Mouse (Mus musculus) hindbrain, embryonic 16.5 days (tissue): ENCODE results near the gene Stard13. TPM values are rescaled to one million over a fixed set of nuclear protein-coding genes. Genes with fewer than 3 reads are reported as not detected.
A peak's percentile ranks its signal among the peaks of the same experiment; 100 is the strongest.

Experiments
- ATAC-seq: fragments of 200-750 bp; cut with Nextera tagmentation; 2 replicates; pipeline ENCODE4 v1.8.0; 2017; ENCODE audit warnings: moderate TSS enrichment, moderate library complexity
- H3K27ac ChIP-seq: fragments of 300-500 bp; sonication (generic); 2 replicates; pipeline ENCODE4 v1.5.1; 2014; ENCODE audit warnings: low read depth, mild to moderate bottlenecking, control low read depth, low read length, moderate library complexity
- H3K27me3 ChIP-seq: fragments of 300-500 bp; sonication (generic); replicated peaks from 2 replicates; pipeline ENCODE4 v1.6.1; 2014; ENCODE audit warnings: low read length; ENCODE audit not compliant: control insufficient read depth, insufficient read depth
- H3K36me3 ChIP-seq: fragments of 300-500 bp; sonication (generic); 2 replicates; pipeline ENCODE4 v1.6.1; 2014; ENCODE audit warnings: mild to moderate bottlenecking, low read length, moderate library complexity, mixed read lengths; ENCODE audit not compliant: control insufficient read depth, insufficient read depth
- H3K4me1 ChIP-seq: fragments of 300-500 bp; sonication (generic); 2 replicates; pipeline ENCODE4 v1.6.1; 2014; ENCODE audit warnings: low read depth, low read length; ENCODE audit not compliant: control insufficient read depth, insufficient read depth
- H3K4me2 ChIP-seq: fragments of 300-500 bp; sonication (generic); 2 replicates; pipeline ENCODE4 v1.6.1; 2014; ENCODE audit warnings: mild to moderate bottlenecking, low read length, control low read depth, moderate library complexity
- H3K4me3 ChIP-seq: fragments of 300-500 bp; sonication (generic); 2 replicates; pipeline ENCODE4 v1.5.1; 2014; ENCODE audit warnings: mild to moderate bottlenecking, low read length, control low read depth, moderate library complexity
- H3K9ac ChIP-seq: fragments of 300-500 bp; sonication (generic); 2 replicates; pipeline ENCODE4 v1.6.1; 2014; ENCODE audit warnings: low read depth, mild to moderate bottlenecking, control low read depth, low read length, moderate library complexity
- H3K9me3 ChIP-seq: fragments of 300-500 bp; sonication (generic); 2 replicates; pipeline ENCODE4 v1.6.1; 2014; ENCODE audit warnings: mild to moderate bottlenecking, low read length, moderate library complexity; ENCODE audit not compliant: control insufficient read depth
- WGBS: fragments of 180-500 bp; shearing (Covaris S2); extraction: QIAGEN DNeasy Blood & Tissue Kit; methylation state at CpG from one replicate; pipeline ENCODE4 v1.1.7; 2014; 5-methylcytosine and 5-hydroxymethylcytosine counted together
- polyA plus RNA-seq: library from polyadenylated mRNA; unstranded; fragments of >200 nt; fragmentation: Nextera tagmentation; extraction: Ambion mirVana; gene quantifications from 2 replicates; pipeline ENCODE4 v1.2.1, GENCODE M21; 2015

Stard13 gene
- polyA plus RNA-seq, 1 experiment from 2014 or later, result 6.1 TPM

DNA sequence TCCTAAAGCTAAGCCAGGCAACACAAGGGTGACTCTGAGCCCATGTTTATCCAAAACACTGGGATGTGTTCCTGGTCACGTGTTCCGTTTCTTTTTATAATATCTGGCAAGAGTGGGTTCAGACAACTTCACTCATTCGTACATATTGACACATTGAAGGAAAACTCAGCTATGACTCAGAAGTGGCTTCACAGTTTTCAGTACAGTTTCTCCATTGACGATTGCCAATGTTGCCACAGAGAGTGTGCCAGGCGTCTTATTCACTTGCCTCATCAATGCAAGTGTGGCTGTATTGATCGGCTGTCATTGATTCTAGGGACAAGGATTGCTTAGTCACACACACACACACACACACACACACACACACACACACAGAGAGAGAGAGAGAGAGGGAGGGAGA, 187.5 kb downstream of the Stard13 start:
- Histone ChIP-seq H3K4me2 (no peak overlapping the region), H3K4me1 (no peaks in the 10 kb centered on the region), H3K9me3 (no peaks in the 10 kb centered on the region), H3K27me3 (no peaks in the 10 kb centered on the region), H3K36me3 (no peaks in the 10 kb centered on the region), H3K9ac (no peak overlapping the region), H3K27ac (no peak overlapping the region), H3K4me3 (no peak overlapping the region)
- WGBS, result 90% methylated on average over 6 of the region's 6 CpGs
- no peak for ATAC-seq

DNA sequence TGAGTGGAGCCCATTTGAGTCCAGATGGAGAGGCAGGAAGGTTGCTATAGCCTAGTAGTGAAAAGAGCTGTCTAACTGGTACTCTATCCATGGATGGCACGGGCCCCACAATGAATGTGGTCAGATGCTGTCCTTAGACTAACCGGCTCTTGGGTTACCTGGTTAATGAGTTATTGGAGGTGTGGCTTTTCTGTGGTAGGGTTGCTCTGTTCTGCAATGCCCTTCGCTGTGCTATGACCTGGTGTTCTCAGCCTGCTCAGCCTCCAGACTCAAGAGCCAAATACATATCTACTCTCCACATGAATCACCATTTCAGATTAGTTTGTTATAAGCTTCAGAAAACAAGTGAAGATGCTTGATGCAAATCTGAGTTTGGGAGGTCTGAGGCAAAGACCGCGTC, 190.7 kb downstream of the Stard13 start:
- Histone ChIP-seq H3K27me3 (no peaks in the 10 kb centered on the region), H3K4me1 (no peaks in the 10 kb centered on the region), H3K9ac (no peak overlapping the region), H3K27ac (no peak overlapping the region), H3K9me3 (no peaks in the 10 kb centered on the region), H3K4me2 (no peak overlapping the region), H3K4me3 (no peak overlapping the region), H3K36me3 (no peaks in the 10 kb centered on the region)
- 90% methylated on average over 5 of the region's 5 CpGs for WGBS
- no peak for ATAC-seq

DNA sequence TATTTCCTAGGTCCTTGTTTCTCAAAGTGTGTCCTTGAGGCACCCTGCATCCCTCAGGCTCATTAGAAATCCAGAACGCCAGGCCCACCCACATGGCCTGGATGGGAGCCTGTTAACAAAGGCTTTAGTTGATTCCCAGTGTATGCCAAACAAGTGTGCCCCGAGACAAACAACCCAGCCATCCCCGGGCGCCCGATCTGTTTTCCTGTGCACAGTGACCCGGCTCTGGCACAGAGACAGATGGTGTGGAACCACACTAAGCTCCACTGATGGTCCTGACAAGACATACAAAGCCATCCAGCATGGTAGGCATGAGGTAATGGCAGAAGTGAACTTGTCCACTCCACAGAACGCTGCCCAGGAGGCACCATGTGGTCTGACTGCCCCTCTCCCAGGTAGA, 195.8 kb downstream of the Stard13 start:
- Histone ChIP-seq H3K36me3 (no peaks in the 10 kb centered on the region), H3K27me3 (no peaks in the 10 kb centered on the region), H3K9ac (no peak overlapping the region), H3K4me2 (no peak overlapping the region), H3K4me1 (no peaks in the 10 kb centered on the region), H3K9me3 (no peaks in the 10 kb centered on the region), H3K4me3 (no peak overlapping the region), H3K27ac (no peak overlapping the region)
- 60% methylated on average over 7 of the region's 7 CpGs for WGBS
- 0 out of 2 replicates have a peak, but pooled peaks have one; percentile 45 for ATAC-seq

DNA sequence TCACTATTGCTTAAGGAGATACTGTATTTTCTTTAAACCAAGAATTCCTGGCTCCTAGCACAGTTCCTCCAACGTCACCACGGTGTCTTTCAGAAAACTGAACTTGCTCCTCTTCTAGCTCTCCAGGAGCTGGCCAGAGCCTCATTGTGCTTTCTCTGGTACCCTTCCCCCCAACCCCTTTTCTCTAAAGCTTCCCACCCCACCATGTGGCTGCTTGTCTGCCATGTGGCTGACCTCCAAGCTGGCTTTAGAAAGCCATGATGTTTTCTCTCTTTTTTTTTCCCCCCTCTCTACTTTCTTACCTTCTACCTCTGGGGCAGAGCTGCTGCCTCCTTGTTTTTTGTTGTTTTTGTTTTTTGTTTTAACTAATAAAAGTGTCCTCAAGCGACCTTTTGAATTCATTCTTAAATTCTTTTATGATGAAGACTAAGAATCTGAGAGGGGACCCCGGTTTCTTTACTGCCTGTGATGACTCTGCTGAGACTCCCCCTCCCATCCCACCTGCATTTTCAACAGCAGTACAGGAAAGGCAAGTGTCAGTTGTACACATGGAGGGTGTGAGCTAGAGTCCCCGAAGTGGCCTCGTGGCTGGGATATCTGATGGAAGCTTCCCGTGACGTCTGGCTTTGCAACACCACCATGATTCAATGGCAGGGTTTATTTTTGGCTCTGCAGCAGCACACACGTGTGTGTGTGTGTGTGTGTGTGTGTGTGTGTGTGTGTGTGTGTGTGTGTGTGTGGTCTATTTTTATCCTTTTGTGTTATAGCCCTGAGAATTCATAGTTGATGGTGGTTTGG, 198.7 kb downstream of the Stard13 start:
- no peak for ATAC-seq
- Histone ChIP-seq H3K9ac (no peak overlapping the region), H3K4me2 (no peak overlapping the region), H3K27ac (no peak overlapping the region), H3K9me3 (no peaks in the 10 kb centered on the region), H3K4me1 (no peaks in the 10 kb centered on the region), H3K27me3 (no peaks in the 10 kb centered on the region), H3K36me3 (no peaks in the 10 kb centered on the region), H3K4me3 (no peak overlapping the region)
- 69% methylated on average over 9 of the region's 9 CpGs for WGBS

DNA sequence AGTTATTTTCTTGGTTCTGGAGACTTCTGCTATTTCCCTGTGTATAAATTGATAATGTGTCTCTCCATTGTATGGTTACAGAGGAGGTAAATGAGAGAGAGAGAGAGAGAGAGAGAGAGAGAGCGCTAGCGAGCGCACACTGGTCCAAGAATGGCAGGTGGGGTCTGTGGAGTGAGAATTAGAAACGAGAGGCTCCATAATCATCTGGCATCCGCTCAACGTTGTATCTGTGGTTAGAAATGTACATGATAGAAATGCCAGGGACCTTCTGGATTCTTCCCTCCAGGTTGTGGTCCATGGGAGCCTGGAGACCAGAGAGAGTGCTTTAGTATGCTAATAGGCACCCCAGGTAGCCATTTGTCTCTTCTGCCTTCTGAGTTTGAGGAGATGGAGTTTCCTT, 204.7 kb downstream of the Stard13 start:
- Histone ChIP-seq H3K36me3 (no peaks in the 10 kb centered on the region), H3K9me3 (no peaks in the 10 kb centered on the region), H3K9ac (no peak overlapping the region), H3K27ac (no peak overlapping the region), H3K27me3 (no peaks in the 10 kb centered on the region), H3K4me1 (peaks cover 3% of the 10 kb centered on the region; the same call in 1 of the 2 replicates), H3K4me2 (no peak overlapping the region), H3K4me3 (no peak overlapping the region)
- no peak for ATAC-seq
- WGBS, result 41% methylated on average over 6 of the region's 6 CpGs

DNA sequence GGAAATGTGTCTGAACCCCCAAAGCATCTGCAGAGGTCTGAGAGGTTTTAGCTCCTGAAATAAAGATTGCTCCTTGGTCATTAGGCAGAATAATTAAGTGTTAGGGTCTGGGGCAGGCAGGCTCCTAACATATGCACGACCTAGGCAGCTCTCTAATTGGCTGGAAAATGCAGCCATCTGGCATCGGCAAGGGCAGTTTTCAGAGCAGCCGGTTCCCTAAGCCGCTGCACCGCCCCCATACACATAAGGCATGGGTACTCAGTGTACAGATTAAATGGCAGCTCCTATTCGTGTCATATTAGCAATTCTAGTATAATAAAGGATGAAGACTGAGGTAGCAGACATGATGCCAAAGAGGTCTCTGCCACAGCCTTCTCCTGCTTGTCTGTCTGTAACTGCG, 206.5 kb downstream of the Stard13 start:
- Histone ChIP-seq H3K36me3 (no peaks in the 10 kb centered on the region), H3K9me3 (no peaks in the 10 kb centered on the region), H3K4me1 (peaks cover 12% of the 10 kb centered on the region), H3K27me3 (no peaks in the 10 kb centered on the region), H3K4me3 (no peak overlapping the region), H3K9ac (no peak overlapping the region), H3K4me2 (no peak overlapping the region), H3K27ac (no peak overlapping the region)
- ATAC-seq, result peak; percentile 80
- 36% methylated on average over 7 of the region's 7 CpGs for WGBS

DNA sequence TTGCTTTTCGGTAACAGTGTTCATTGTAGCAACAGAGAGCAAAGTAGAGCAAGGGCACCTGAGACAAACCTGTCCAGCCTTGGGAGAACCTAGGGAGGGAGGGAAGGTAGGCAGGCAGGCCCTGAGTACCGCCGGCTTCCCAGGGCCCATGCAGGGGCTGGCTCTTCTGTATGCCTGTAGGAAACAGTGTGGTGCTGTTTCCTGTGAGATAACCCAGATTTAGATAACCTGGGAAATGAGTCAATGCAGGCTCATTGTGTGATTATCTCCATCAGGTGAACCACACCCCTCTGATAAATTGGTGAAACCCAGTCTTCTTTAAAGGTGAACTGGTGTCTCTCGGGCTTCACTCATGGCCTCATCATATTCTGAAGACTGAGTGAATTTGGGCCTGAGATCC, 207.6 kb downstream of the Stard13 start:
- Histone ChIP-seq H3K36me3 (no peaks in the 10 kb centered on the region), H3K9me3 (no peaks in the 10 kb centered on the region), H3K27me3 (no peaks in the 10 kb centered on the region), H3K4me1 (peaks cover 12% of the 10 kb centered on the region), H3K4me2 (no peak overlapping the region), H3K4me3 (no peak overlapping the region), H3K27ac (no peak overlapping the region), H3K9ac (no peak overlapping the region)
- 87% methylated on average over 4 of the region's 4 CpGs for WGBS
- no peak for ATAC-seq

DNA sequence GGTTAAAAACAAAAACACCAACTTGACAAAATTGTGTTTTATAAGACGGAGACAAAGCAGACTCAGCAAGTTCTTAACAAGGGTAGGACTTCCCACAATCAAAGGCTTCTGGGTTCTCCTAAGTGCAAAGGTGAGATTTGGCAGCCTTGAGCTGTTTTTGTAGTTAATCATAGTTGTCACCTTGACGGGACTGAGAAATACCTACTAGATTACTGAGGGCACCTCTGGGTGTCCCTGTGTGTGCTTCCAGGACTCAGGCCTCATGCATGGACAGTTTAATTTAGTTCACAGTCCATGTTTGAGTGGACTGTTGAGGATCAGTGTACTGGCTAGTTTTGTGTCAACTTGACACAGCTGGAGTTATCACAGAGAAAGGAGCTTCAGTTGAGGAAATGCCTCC, 209.2 kb downstream of the Stard13 start:
- Histone ChIP-seq H3K4me3 (no peak overlapping the region), H3K4me2 (no peak overlapping the region), H3K9me3 (no peaks in the 10 kb centered on the region), H3K4me1 (peaks cover 12% of the 10 kb centered on the region), H3K27me3 (no peaks in the 10 kb centered on the region), H3K27ac (no peak overlapping the region), H3K36me3 (no peaks in the 10 kb centered on the region), H3K9ac (no peak overlapping the region)
- WGBS, result 84% methylated on average over 2 of the region's 2 CpGs
- no peak for ATAC-seq

DNA sequence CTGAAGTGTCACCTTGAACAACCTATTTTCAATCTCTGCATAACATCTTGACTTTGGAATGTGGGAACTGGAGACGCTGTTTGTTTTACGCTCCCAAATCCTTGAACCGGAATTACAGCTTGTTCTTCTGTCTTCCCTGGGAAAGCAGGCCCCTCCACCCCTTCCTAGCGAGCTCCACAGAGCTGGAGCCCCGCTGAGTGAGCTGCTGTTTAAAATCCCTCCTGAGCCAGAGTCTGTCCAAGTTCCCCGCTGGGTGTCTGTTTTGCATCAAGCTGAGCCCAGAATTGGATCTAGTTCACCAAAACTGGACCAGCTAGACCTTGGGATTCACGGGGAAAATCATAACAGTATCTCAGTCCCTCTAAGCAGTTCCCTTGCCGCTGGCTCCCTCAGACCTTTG, 210.2 kb downstream of the Stard13 start:
- no peak overlapping the region for H3K4me3 ChIP-seq
- no peak overlapping the region for H3K9ac ChIP-seq
- H3K36me3 ChIP-seq, result no peaks in the 10 kb centered on the region
- peak overlapping the region; percentile 30; the same call in 1 of the 2 replicates for H3K27ac ChIP-seq
- no peaks in the 10 kb centered on the region for H3K9me3 ChIP-seq
- H3K4me2 ChIP-seq, result peak overlapping the region; percentile 25; the same call in 1 of the 2 replicates
- WGBS, result 12% methylated on average over 8 of the region's 8 CpGs
- no peak for ATAC-seq
- H3K27me3 ChIP-seq, result no peaks in the 10 kb centered on the region
- peaks cover 12% of the 10 kb centered on the region for H3K4me1 ChIP-seq
